16 mouse cellular contexts compared by ENCODE assay signal in genomic region chr3:31291673-31292602, GRCm38 (mm10). TPM values are rescaled to one million over a fixed set of nuclear protein-coding genes. Genes with fewer than 3 reads are reported as not detected.
DNase-seq lines count a peak whose midpoint lies in the region; ATAC-seq lines count a peak whose summit lies in the region.
"Had no signal": no experiment of that assay in that cellular context is flagged by ENCODE, and none has a peak within 500 bp of the region (broad histone marks: within the 10 kb centered on the region; RNA-seq: fewer than 3 reads in every experiment).

No protein-coding gene starts in this region.

- H3K4me3 ChIP-seq in hindbrain, embryonic 11.5 days (ENCODE audit: low read depth, low read length) = no peak overlapping the region
- no peak overlapping the region for H3K4me3 ChIP-seq in hindbrain, embryonic 10.5 days
- H3K4me3 ChIP-seq in forebrain, embryonic 15.5 days = no peak overlapping the region
- H3K4me3 ChIP-seq in hindbrain, embryonic 16.5 days (ENCODE audit: low read length) = no peak overlapping the region
- H3K4me3 ChIP-seq: heart, adult 2 months; limb, embryonic 13.5 days; liver, embryonic 15.5 days had no signal

- H3K36me3 ChIP-seq in hindbrain, embryonic 11.5 days (ENCODE audit: control insufficient read depth, insufficient read depth, low read length) = no peaks in the 10 kb centered on the region
- H3K36me3 ChIP-seq in hindbrain, embryonic 10.5 days = no peaks in the 10 kb centered on the region
- no peaks in the 10 kb centered on the region for H3K36me3 ChIP-seq in forebrain, embryonic 15.5 days
- no peaks in the 10 kb centered on the region for H3K36me3 ChIP-seq in hindbrain, embryonic 16.5 days (ENCODE audit: control insufficient read depth, insufficient read depth, low read length)
- H3K36me3 ChIP-seq: limb, embryonic 13.5 days; liver, embryonic 15.5 days had no signal

- no peaks in the 10 kb centered on the region for H3K9me3 ChIP-seq in hindbrain, embryonic 11.5 days (ENCODE audit: control insufficient read depth, low read length)
- H3K9me3 ChIP-seq in hindbrain, embryonic 10.5 days = no peaks in the 10 kb centered on the region
- no peaks in the 10 kb centered on the region for H3K9me3 ChIP-seq in forebrain, embryonic 15.5 days
- no peaks in the 10 kb centered on the region for H3K9me3 ChIP-seq in hindbrain, embryonic 16.5 days (ENCODE audit: control insufficient read depth, low read length)
- H3K9me3 ChIP-seq: limb, embryonic 13.5 days; liver, embryonic 15.5 days had no signal

- ATAC-seq in hindbrain, embryonic 11.5 days (ENCODE audit: low FRiP score) = no peak
- peak; percentile 69 for ATAC-seq in forebrain, embryonic 15.5 days (replicated peaks)
- peak; percentile 37; the same call in 1 of the 2 replicates for ATAC-seq in hindbrain, embryonic 16.5 days
- ATAC-seq: intestine, postnatal 0 days had no signal

- no peaks in the 10 kb centered on the region for H3K27me3 ChIP-seq in hindbrain, embryonic 11.5 days (ENCODE audit: control insufficient read depth, insufficient read depth, low read length)
- H3K27me3 ChIP-seq in hindbrain, embryonic 10.5 days (ENCODE audit: insufficient read depth, poor library complexity, severe bottlenecking) = no peaks in the 10 kb centered on the region
- no peaks in the 10 kb centered on the region for H3K27me3 ChIP-seq in forebrain, embryonic 15.5 days
- H3K27me3 ChIP-seq in hindbrain, embryonic 16.5 days (replicated peaks; ENCODE audit: control insufficient read depth, insufficient read depth, low read length) = no peaks in the 10 kb centered on the region
- H3K27me3 ChIP-seq: limb, embryonic 13.5 days; liver, embryonic 15.5 days had no signal

- H3K4me2 ChIP-seq in hindbrain, embryonic 11.5 days (replicated peaks; ENCODE audit: low read depth, low read length) = no peak overlapping the region
- no peak overlapping the region for H3K4me2 ChIP-seq in forebrain, embryonic 15.5 days (replicated peaks)
- H3K4me2 ChIP-seq in hindbrain, embryonic 16.5 days (ENCODE audit: low read length) = no peak overlapping the region
- H3K4me2 ChIP-seq: limb, embryonic 13.5 days; liver, embryonic 15.5 days had no signal

- H3K4me1 ChIP-seq in hindbrain, embryonic 11.5 days (replicated peaks; ENCODE audit: control insufficient read depth, insufficient read depth, low read length) = no peaks in the 10 kb centered on the region
- H3K4me1 ChIP-seq in hindbrain, embryonic 10.5 days (replicated peaks) = no peaks in the 10 kb centered on the region
- H3K4me1 ChIP-seq in forebrain, embryonic 15.5 days = peaks cover 11% of the 10 kb centered on the region
- H3K4me1 ChIP-seq in hindbrain, embryonic 16.5 days (ENCODE audit: control insufficient read depth, insufficient read depth, low read depth, low read length) = no peaks in the 10 kb centered on the region
- H3K4me1 ChIP-seq: limb, embryonic 13.5 days; liver, embryonic 15.5 days had no signal

- DNase-seq in hindbrain, embryonic 11.5 days (ENCODE audit: low spot score) = peak; percentile 6
- no peak for DNase-seq in hindbrain, embryonic 10.5 days (ENCODE audit: low spot score)
- peak; percentile 41 for DNase-seq in retina, embryonic 14.5 days (ENCODE audit: low spot score)
- DNase-seq in urinary bladder, postnatal 4 days (ENCODE audit: low spot score in 2 of 2) = no peak
- no peak for DNase-seq in c-Kit-positive CD71-positive TER-119-positive erythroid progenitor cells, embryonic 14.5 days (ENCODE audit: low spot score)
- DNase-seq: adrenal gland, adult 8-10 months; cerebellum, postnatal 25 days; heart, adult 2 months; lung, postnatal 36 days; thymus, postnatal 4 days had no signal

- no peak overlapping the region for H3K27ac ChIP-seq in hindbrain, embryonic 11.5 days (ENCODE audit: low read depth, low read length)
- H3K27ac ChIP-seq in hindbrain, embryonic 10.5 days = no peak overlapping the region
- H3K27ac ChIP-seq in forebrain, embryonic 15.5 days (replicated peaks) = no peak overlapping the region
- H3K27ac ChIP-seq in hindbrain, embryonic 16.5 days (ENCODE audit: low read depth, low read length) = no peak overlapping the region
- H3K27ac ChIP-seq: heart, adult 2 months; kidney, postnatal 0 days; limb, embryonic 13.5 days; liver, embryonic 15.5 days had no signal

- WGBS in hindbrain, embryonic 11.5 days = 72% methylated on average over 11 of the region's 11 CpGs
- WGBS in hindbrain, embryonic 10.5 days = 79% methylated on average over 11 of the region's 11 CpGs
- 53% methylated on average over 11 of the region's 11 CpGs for WGBS in forebrain, embryonic 15.5 days
- WGBS in hindbrain, embryonic 16.5 days = 62% methylated on average over 11 of the region's 11 CpGs

- no peak overlapping the region for H3K9ac ChIP-seq in hindbrain, embryonic 11.5 days (ENCODE audit: low read depth, low read length)
- no peak overlapping the region for H3K9ac ChIP-seq in forebrain, embryonic 15.5 days (replicated peaks)
- H3K9ac ChIP-seq in hindbrain, embryonic 16.5 days (ENCODE audit: low read depth, low read length) = no peak overlapping the region
- H3K9ac ChIP-seq: limb, embryonic 13.5 days; liver, embryonic 15.5 days had no signal

RNA-seq across cellular contexts. Expression of gene Slc7a14, which starts 18.2 kb away (rescaled TPM):
- 0.50 and 1.2 TPM in 2 replicates for polyA plus RNA-seq in hindbrain, embryonic 11.5 days (2014; fragmentation: Nextera tagmentation; extraction: Ambion mirVana)
- polyA plus RNA-seq in hindbrain, embryonic 10.5 days (2016; fragmentation: Nextera tagmentation; extraction: Ambion mirVana) = 0.55 and 0.76 TPM in 2 replicates
- polyA plus RNA-seq in forebrain, embryonic 15.5 days (2015; fragmentation: Nextera tagmentation; extraction: Ambion mirVana) = 3.1 and 3.6 TPM in 2 replicates
- 6.8 and 8.2 TPM in 2 replicates for polyA plus RNA-seq in hindbrain, embryonic 16.5 days (2015; fragmentation: Nextera tagmentation; extraction: Ambion mirVana)

Comparison
In these comparisons a context has a peak if more than half of its experiments do, and no peak if none do; other contexts are left out.
1. DNase-seq: peak in hindbrain, embryonic 11.5 days (single experiment) and retina, embryonic 14.5 days (single experiment); none in hindbrain, embryonic 10.5 days (single experiment), urinary bladder, postnatal 4 days (0 of 2) and c-Kit-positive CD71-positive TER-119-positive erythroid progenitor cells, embryonic 14.5 days (single experiment).